Mouse (Mus musculus) hindlimb bud, embryonic 11.5 days (tissue): ENCODE results near the gene Psmd9.
A peak's percentile ranks its signal among the peaks of the same experiment; 100 is the strongest.

ENCODE experiments used
- DNase-seq: peaks from one replicate; pipeline ENCODE4 v3.0.0-alpha.2; 2012; ENCODE audit warnings: low read depth, low spot score; ENCODE audit errors: extremely low spot score

The Psmd9 gene

DNA sequence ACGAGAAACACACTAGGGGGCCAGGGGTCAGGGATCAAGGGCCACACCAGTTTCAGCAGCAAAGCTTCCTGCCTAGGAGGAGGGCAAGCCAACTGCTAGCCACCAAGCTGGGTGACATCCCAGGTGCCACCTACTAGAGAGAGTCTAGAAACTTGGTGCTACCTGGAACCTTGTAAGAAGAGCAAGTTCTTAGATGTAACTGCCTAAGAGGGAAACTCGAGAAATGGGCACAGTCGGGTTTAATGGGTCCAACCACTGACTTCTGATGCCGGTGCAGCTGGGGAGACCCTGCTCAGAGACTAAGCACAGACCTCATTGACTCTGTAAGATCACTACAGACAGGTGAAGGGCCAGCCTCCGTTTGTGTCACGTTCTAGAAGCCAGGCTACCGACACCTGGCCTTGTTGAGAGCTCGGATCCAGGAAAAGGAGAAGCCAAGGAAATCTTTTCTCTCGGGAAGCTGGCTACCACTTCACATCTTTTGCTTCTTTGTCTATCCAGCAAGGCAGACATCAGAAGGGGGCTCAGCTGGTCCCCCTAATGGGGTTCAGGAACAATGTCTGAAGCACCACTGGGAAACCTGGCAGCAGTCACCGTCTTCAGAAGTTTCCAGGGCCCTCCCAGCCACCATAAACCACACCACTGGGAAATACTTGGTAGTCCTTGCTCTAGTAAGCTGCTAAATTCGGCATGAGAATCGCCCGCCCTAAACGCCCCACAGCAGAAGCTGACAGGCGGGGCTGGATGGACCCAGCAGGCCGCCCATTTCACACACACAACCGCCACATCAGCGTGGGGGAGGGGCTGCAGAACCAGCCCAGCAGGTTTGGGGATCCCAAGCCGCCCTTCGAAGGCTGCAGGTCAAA is 31.9 kb upstream of the Psmd9 start:
- no peak for DNase-seq

DNA sequence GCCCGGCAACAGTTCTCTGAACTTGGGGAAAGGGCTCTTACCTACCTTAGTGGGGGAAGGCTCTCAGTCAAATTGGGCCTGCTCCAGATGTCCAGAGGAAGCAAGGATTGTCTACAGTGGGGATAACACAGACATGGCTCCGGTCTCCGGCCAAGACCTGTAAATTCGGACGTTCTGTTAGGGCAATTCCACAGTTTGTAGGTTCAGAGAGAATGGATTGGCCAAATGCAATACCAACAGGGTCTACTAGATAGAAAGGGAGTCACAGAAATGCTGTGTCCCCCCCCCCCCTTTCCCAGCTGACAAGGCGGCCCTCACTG is 31.3 kb upstream of the Psmd9 start:
- no peak for DNase-seq

DNA sequence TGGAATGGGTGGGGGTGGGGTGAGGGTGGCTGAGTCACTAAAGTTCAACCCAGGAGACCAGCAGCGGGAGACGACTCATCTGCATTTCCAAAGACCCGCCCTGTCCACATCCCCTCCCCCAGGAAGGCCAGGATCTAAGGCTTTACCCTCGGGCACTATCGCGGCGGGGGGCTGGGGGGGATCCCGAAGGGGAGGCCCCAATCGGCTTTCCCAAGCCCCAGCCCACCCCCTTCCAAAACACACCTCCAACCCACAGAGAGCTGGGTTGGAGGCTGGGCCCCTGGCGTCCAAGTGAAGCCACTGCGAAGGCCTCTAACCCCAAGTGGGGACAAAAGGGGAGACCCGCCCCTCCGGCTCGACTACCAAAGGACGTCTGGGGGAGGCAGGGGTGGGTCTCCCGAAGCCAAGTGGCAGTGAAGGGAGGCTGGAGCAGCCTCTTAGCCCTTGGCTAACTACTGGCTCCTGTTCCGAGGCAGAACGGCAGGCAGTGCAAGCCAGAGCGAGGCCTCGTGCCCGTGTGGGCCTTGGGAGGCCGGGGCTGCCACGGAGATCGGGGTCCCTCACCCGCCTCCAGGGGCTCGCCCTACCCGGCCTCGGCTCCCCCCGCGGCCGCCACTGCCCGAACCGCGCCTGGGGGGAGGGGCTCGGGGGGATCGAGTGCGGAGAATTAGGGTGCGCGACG is 30.8 kb upstream of the Psmd9 start:
- DNase-seq = no peak

DNA sequence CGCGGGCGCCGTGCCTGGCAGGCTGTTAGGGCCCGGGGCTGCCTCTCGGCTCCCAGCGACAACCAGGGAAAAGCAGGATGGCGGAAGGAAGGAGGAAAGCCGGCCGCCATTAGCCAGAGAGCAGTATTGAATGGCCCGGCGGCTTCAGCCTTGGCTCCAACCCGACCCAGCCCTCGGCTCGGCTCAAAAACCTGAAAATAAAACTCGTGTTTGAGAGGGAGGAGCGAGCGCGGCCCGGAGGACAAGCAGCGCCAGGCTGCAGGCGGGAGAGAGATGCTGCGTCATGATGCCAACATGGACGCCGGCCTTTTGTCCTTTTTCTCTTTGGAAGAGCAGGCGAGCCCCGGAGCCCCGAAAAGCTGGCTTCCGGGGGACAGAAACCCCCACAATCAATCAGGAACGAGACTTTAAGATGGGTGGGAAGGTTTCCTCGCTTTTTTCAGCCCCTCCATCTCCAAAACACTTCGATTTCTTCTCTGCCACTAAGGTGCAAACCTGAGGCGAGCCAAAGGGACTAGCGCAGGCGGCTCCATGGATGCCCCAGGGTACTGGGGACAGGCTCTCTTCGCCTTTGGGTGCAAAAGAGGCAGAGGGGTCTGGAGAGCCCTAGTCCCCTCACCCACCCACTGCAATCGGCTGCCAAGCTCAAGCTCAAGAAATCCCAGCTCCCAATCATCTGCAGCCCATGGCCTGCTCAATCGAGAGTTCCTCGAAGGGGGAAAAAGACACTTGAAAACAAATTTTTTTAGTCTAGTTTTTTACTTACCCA is 30.1 kb upstream of the Psmd9 start:
- DNase-seq = no peak

DNA sequence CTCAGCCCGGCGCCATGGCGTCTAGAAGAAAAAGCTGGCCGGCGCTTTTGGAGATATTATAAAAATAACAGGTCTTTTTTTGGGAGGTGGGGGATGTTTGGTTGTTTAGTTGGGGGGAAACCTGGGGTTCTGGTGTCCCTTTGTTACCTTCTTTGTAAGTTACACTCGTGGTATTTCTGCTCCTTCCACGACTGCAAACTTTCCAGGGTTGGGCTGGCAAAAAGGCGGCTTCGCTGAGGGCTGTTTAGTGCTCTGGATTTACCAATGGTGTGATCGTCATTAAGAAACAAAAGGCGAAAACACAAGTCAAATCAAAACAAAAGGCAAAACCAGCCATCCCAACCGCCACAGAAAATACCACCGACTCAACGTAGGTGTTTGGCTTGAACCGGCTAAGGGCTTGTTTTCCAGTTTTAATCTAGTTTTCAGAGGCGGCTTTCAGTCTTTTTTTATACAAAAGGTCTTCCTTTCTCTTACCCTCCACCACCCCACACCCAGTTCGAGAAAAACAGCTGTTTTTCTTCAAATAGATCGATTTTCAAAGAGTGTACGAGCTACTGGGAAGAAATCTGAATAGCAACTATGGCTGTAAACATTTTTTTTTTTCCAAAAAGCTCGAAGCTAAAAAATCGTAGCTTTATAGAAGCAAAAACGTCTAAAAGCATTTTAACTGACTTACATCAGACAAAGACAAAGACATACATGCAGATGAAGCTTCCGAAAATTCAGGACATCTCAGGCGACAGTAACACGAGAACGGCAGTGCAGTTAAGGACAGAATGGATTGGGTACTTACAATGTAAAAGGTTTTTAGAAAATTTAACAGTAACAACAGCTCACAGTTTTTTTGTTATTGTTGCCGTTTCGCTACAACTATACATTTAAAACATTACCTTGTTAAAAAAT is 29.2 kb upstream of the Psmd9 start:
- DNase-seq = no peak

DNA sequence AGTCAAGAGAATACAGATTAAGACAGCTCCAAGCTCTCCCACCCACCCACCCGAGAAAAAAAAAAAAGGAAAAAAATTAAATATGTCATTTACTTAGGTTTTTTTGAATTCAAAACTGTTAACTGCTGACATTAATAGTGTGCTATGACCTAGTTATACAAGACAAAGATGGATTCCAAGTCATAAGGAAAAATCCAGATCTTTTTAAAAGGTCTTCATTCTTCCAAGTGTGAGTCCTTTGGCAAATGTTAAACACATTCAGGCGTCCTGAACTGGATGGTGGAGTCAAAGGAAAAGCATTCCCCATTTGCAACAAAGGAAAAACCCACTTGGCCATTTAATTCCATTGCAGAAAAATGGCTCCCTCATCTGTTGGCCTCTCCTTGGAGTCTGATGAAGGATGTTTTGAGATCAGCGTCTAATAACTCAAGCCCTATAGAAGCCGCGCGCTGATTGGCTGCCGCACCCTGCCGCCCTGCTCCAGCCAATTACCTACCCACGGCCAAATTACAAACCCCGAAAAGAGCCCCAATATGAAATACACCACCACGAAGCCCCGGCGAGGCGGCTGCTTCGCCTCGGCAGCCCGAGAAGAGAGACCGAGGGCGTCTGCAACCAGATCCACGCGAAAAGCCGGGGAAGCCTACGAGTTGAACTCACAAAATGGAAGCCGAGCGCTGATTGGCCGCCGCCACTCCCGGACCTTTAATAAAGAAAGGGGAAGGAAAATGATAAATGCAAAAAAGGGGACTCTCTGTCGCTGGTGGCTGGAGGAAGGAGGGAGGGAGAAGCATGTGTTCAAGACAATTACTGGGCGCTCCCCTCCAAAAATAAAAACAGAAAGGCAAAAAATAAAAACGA is 28.3 kb upstream of the Psmd9 start:
- peak; percentile 86 for DNase-seq

DNA sequence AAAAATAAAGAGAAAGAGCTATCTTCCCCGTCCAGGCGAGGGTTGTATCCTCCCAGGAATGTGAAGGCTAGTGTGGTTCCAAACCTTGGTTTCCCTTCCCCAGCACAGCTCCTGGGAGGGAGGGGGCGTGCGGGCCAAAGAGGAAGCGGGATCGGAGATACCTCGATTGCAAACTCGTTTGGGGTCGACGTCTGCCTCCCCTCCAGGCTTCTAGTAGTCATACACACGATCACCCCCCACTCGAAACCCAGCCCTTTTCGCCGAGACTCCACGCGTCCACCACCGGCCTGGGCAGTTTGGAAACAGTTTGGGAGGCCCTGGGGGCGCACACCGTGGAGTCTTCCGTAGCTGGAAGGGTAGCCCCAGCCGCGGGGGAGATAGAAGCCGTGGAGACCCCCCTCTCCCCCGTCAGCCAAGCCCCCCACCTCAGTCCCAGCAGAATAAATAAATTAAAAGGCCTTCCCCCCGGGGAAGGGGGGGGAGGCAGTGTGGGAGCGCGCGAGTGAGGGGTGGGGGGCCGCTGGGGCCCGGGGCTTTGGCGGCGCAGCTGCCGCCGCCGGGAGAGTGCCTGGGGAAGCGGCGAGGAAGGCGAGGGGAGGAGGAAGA is 27.6 kb upstream of the Psmd9 start:
- no peak for DNase-seq

DNA sequence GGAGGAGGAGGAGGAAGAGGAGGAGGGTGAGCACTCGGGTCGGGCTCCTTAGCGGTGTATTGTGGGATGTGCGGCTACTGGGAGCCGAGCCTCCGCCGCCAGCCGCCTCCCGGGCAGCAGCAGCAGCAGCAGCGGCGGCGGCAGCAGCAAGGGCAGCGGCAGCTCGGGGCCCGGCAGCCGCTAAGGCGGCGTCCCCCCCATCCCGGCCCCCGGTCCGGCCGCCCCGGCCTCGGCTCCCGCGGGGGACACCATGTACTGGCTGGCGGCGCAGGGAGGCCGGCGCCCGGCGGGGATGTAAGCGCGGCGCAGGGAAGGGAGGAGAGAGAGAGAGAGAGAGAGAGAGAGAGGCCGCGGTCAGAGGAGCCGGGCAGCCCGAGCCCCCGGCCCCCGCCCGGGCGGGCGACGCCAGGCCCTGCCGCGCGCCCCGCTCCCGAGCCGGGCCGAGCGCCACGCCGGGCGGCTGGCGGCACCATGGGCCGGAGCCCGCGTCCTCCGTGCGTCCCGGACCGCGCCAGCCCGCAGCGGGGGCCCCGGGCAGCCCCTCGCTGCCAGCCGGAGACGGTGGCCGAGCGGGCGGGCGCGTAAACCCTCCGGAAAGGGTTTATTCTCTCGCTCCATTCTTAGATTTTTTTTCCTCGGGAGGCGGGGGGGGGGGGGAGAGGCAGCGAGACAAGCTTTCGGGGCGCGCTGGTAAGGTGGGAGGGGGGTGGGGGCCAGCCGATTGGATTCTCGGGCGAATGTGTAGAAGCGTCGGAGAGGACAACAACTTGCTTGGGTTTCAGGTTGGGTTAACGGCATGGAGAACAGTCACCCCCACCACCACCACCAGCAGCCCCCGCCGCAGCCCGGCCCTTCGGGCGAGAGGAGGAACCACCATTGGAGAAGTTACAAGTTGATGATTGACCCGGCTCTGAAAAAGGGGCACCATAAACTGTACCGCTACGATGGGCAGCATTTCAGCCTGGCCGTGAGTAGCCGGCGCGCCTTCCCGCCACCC is 26.8 kb upstream of the Psmd9 start, which contains the start of gene Setd1b:
Gene Setd1b (plus strand): TSS at position 33 of the 997 bp plus-strand sequence.
- DNase-seq = no peak

DNA sequence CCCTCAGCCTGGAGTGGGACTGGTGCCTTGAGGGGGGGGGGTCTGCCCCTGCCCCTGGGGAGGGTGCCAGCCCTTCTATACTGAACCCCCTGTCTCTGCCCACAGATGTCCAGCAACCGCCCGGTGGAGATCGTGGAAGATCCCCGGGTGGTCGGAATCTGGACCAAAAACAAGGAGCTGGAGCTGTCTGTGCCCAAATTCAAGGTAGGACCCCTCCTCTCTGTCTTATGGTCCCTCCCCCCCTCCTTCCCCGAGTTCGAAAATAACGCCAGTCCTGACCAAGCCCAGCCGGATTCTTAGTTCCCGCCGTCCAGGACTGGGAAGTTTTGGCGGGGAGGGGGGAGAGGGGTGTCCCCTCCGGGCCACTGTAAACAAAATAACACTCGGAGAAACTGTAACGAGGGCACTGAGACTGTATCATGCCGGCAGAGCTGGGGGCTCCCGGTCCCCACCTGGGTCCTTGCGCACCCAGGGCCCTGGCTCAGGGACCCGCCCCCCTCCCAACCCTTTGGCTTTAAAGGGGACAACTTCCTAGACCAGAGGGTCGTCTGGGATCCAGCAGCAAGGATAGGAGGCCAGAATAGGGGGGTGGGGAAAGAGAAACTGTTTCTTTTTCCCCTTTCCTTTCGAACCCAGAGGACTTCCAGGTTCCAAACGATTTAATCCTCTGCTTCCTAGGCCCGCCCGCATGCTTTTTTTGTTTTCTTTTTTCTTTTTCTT is 25.8 kb upstream of the Psmd9 start:
- no peak for DNase-seq

DNA sequence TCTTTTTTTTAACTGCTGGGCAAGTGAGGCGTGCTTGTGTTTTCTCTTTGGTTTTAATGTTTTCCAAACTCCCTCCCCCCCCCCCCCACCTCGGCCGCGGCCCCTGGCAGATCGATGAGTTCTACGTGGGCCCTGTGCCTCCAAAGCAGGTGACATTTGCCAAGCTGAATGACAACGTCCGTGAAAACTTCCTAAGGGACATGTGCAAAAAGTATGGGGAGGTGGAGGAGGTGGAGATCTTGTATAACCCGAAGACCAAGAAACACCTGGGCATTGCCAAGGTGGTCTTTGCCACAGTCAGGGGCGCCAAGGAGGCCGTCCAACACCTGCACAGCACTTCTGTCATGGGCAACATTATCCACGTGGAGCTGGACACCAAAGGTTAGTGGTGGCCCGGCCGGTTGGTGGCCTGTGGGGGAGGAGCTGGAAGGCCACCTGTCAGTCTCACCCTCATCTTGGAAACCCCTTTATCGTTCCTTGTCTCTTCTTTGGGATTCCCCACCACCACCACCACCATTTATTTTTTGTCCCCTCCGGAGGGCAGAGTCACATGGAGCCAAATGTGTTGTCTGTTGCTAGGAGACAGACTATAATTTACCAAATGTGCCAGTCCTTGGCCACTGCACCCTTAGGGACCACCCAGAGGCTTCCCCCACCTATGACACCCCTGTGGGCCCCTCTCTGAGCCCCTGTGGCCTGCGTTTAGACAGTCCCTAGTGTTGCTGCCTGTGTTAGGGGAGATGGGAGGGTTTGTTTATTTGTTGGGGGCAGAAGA is 25.1 kb upstream of the Psmd9 start:
- DNase-seq = no peak

DNA sequence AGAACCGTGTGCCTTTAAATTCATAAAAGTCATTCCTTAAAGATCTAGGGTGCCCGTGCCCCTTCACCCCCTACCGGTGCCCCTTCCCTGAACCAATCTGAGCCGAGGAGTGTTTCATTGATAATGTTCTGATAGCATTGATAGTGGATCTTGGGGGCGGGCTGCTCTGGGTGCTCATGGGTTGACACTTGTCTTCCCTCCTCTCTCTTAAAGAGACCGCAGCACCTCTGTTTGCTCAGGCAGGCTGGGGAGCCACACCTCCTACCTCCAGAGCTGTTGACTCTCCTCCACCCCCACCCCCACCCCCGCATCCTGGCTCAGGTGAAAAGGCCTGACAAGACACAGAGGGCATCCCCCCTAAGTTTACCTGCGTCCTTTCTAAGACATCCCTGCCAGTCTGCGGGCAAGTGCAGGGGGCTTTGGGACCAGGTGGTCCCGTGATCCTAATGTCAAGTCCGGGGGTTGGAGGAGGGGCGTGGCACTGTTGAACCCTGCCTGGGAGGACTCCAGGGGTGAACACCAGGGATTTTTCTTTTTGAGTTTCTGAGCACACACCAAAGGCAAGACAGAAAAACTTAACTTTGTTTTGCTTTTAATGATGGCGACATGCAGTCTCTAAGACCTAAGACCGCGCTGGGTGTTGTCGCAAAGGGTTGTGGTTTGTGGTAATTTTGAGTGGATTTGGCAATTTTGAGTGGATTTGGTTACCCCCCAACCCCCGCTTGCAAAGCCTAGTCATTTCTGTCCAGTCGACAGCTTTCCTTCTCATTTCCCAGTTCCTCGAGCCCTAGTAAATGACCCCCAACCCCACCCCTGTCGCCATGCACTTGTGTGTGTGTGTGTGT is 24.2 kb upstream of the Psmd9 start:
- DNase-seq = no peak

DNA sequence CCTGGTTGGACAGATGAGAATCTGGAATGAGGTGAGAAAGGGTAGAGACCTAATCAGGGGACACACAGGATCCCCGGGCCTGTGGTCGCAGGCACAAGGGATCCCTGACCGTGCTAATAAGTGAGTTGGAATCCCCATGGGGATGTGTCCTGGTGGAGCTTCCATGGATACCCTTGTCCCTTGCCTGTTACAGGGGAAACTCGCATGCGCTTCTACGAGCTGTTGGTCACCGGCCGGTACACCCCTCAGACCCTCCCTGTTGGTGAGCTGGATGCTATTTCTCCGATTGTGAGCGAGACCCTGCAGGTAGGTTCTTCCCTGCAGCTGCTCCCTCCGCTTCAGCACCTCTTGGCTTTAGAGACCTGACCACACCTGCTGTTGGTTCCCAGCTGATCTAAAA is 22.9 kb upstream of the Psmd9 start:
- no peak for DNase-seq

DNA sequence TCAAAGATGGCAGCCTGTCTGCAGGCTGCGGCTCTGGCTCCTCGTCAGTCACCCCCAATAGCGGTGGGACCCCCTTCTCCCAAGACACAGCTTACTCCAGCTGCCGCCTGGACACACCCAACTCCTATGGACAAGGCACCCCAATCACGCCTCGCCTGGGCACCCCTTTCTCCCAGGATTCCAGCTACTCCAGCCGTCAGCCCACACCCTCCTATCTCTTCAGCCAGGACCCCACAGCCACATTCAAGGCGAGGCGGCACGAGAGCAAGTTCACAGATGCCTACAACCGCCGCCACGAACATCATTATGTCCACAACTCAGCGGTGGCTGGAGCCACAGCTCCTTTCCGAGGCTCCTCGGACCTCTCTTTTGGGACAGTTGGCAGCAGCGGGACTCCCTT is 21.6 kb upstream of the Psmd9 start:
- DNase-seq = no peak

DNA sequence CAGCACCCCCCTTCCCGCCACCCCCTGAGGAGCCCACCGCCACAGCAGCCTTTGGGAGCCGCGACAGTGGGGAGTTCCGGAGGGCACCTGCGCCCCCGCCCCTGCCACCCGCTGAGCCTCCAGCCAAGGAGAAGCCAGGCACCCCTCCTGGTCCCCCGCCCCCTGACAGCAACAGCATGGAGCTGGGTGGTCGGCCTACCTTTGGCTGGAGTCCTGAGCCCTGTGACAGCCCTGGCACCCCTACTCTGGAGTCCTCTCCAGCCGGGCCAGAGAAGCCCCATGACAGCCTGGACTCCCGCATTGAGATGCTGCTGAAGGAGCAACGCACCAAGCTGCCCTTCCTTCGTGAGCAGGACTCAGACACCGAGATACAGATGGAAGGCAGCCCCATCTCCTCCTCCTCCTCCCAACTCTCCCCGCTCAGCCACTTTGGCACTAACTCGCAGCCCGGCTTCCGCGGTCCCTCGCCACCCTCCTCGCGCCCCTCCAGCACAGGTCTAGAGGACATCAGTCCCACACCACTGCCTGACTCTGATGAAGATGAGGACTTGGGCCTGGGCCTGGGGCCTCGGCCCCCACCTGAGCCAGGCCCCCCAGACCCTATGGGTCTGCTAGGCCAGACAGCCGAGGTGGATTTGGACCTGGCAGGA is 21.0 kb upstream of the Psmd9 start:
- DNase-seq = no peak
